Mouse (Mus musculus) forebrain, postnatal 0 days (tissue): ENCODE measurements at regions not wholly inside any gene's neighbourhood (a gene's known extent, or its start where the extent isn't known, plus 50 kb on each side); places are given as distances from the start of the nearest gene placed in this dataset.

Experiments
- ATAC-seq: fragments of 200-750 bp; cut with Nextera tagmentation; 2 replicates; pipeline ENCODE4 v1.8.0; 2017; ENCODE audit warnings: mild to moderate bottlenecking, moderate library complexity
- DNase-seq: peaks from one replicate; pipeline ENCODE4 v3.0.0-alpha.2; 2015
- H3K27ac ChIP-seq: fragments of 300-500 bp; sonication (generic); 2 replicates; pipeline ENCODE4 v1.5.1; 2014; ENCODE audit warnings: low read depth, mild to moderate bottlenecking, antibody characterized with exemption, low read length, moderate library complexity, mixed read lengths
- H3K27me3 ChIP-seq: fragments of 300-500 bp; sonication (generic); 2 replicates; pipeline ENCODE4 v1.6.1; 2014; ENCODE audit warnings: mild to moderate bottlenecking, low read length, mixed read lengths; ENCODE audit not compliant: insufficient read depth
- H3K36me3 ChIP-seq: fragments of 300-500 bp; sonication (generic); 2 replicates; pipeline ENCODE4 v1.6.1; 2014; ENCODE audit warnings: mild to moderate bottlenecking, moderate library complexity; ENCODE audit not compliant: insufficient read depth
- H3K4me1 ChIP-seq: fragments of 300-500 bp; sonication (generic); 2 replicates; pipeline ENCODE4 v1.6.1; 2014; ENCODE audit warnings: antibody characterized with exemption; ENCODE audit not compliant: insufficient read depth
- H3K4me2 ChIP-seq: fragments of 300-500 bp; sonication (generic); 2 replicates; pipeline ENCODE4 v1.6.1; 2014; ENCODE audit warnings: low read depth, mild to moderate bottlenecking, moderate library complexity
- H3K4me3 ChIP-seq: fragments of 300-500 bp; sonication (generic); 2 replicates; pipeline ENCODE4 v1.5.1; 2014; ENCODE audit warnings: low read depth, low read length, mixed read lengths
- H3K9ac ChIP-seq: fragments of 300-500 bp; sonication (generic); 2 replicates; pipeline ENCODE4 v1.6.1; 2014; ENCODE audit warnings: mild to moderate bottlenecking
- H3K9me3 ChIP-seq: fragments of 300-500 bp; sonication (generic); 2 replicates; pipeline ENCODE4 v1.6.1; 2016; ENCODE audit warnings: low read length
- CTCF ChIP-seq: sonication (generic); IDR thresholded peaks from 2 replicates; pipeline ENCODE4 v1.5.1; 2016; ENCODE audit warnings: antibody characterized with exemption, control low read depth, low read depth
- WGBS: fragments of 180-500 bp; shearing (Covaris S2); extraction: QIAGEN DNeasy Blood & Tissue Kit; methylation state at CpG from one replicate; pipeline ENCODE4 v1.1.7; 2014; 5-methylcytosine and 5-hydroxymethylcytosine counted together

DNA sequence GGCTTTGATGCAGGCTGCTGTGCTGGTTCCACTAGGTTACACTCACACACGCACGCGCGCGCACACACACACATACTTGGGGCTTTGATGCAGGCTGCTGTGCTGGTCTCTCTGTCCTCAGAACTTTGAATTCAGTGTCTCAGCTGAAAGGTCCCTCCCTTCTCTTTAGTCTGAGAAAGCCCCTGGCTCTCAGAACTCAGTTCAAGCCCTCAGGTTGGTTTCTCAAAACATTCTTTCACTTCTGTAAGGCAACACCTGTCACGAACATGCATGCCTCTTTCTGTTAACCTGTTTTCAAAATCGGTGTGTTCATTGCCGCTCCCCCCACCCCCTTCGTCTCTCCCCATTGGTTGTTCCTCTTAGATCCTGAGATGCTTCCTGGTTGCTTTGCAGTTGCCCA is 118.8 kb upstream of the Ccnd2 start:
- Histone ChIP-seq H3K27me3 (no peaks in the 10 kb centered on the region), H3K9me3 (no peaks in the 10 kb centered on the region), H3K36me3 (no peaks in the 10 kb centered on the region), H3K9ac (no peak overlapping the region), H3K27ac (no peak overlapping the region), H3K4me1 (no peaks in the 10 kb centered on the region; the same call in 1 of the 2 replicates), H3K4me2 (no peak overlapping the region), H3K4me3 (no peak overlapping the region)
- WGBS: 90% methylated on average over 9 of the region's 9 CpGs
- ATAC-seq: no peak
- DNase-seq: no peak
- TF ChIP-seq CTCF: no peak

DNA sequence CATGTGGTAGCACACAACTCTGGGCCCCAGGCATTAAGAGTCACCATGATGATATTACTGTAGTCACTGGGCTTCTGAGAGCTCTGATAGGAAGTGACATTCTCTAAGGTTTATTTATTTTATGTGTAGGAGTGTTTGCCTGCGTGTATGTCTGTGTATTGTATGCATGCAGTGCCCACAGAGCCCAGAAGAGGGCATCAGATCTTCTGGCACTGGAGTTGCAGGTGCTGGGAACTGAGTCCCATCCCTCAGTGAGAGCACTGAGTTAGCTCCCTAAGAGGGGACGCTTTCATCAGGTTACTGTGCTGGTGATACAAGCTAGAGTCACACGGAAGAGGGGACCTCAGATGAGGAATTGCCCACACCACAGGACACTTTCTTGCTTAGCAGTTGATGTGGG is 119.4 kb upstream of the Ccnd2 start:
- 96% methylated on average over 3 of the region's 3 CpGs for WGBS
- Histone ChIP-seq H3K36me3 (no peaks in the 10 kb centered on the region), H3K9ac (no peak overlapping the region), H3K4me3 (no peak overlapping the region), H3K27ac (no peak overlapping the region), H3K9me3 (no peaks in the 10 kb centered on the region), H3K4me2 (no peak overlapping the region), H3K27me3 (no peaks in the 10 kb centered on the region), H3K4me1 (no peaks in the 10 kb centered on the region; the same call in 1 of the 2 replicates)
- no peak for ATAC-seq
- TF ChIP-seq CTCF: no peak
- DNase-seq: no peak

DNA sequence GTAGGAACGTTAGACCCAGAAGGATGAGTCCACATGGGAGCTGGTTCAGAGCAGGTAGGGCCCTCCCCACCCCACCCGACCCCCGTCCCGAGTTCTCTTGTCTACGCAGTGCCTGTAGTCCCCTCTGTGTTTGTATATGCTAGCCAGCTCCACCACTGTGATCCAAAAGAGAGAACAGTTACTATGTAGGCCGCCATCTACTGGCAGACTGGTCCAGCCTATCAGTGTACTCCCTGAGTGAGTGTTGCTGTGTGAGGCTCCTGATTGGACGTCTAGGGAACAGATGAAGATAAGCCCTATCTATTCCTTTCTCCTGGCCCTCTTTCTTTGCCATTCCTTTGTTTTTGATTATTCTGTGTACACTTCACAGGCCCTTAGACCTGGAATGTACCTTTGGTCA is 120.6 kb upstream of the Ccnd2 start:
- 58% methylated on average over 7 of the region's 7 CpGs for whole genome bisulfite sequencing
- no peaks in the 10 kb centered on the region for H3K36me3 ChIP-seq
- ATAC-seq (peak; percentile 34), DNase-seq (no peak)
- no peak overlapping the region for H3K9ac ChIP-seq
- H3K4me2 ChIP-seq: no peak overlapping the region
- H3K9me3 ChIP-seq: no peaks in the 10 kb centered on the region
- H3K27me3 ChIP-seq: no peaks in the 10 kb centered on the region
- no peak overlapping the region for H3K27ac ChIP-seq
- H3K4me3 ChIP-seq: no peak overlapping the region
- no peaks in the 10 kb centered on the region for H3K4me1 ChIP-seq
- 0 out of 2 replicates have a peak, but pooled peaks have one; percentile 10 for TF ChIP-seq CTCF

DNA sequence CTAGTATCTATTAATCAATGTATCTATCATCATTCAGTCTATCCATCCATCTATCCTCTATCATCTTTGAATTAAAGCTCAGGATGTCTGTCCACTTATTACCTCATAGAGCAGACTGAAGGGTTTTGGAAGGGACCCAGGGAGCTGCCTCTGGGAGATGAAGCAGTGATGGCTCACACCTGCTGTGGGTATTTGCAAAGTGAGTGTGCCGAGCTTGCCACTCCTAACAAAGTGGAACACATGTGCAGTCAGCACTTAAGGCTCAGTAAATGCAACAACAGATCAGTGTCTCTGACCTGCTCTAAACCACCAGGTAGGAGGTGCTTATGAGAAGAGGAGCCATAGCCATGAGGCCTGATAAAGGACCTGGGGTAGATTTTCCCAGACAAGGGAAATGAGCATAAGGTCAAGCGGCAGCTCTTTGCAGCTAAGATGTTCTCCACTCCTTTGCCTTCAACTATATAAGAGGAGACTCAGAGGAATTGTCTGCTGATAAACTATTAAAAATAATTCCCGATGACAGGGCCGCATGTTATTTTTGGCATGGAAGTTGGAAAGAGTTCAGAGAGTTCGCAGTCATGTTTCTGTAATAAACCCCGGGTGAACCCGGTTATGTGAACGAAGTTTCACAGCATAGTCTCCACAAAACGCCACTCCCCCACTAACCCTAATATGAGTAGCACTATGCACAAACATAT is 122.9 kb upstream of the Ccnd2 start:
- H3K36me3 ChIP-seq: no peaks in the 10 kb centered on the region
- no peaks in the 10 kb centered on the region for H3K9me3 ChIP-seq
- TF ChIP-seq CTCF: no peak
- WGBS: 94% methylated on average over 9 of the region's 9 CpGs
- H3K4me1 ChIP-seq: no peaks in the 10 kb centered on the region
- no peak overlapping the region for H3K27ac ChIP-seq
- no peak for DNase-seq
- H3K4me3 ChIP-seq: no peak overlapping the region
- no peak overlapping the region for H3K4me2 ChIP-seq
- no peaks in the 10 kb centered on the region for H3K27me3 ChIP-seq
- no peak overlapping the region for H3K9ac ChIP-seq
- ATAC-seq: no peak

DNA sequence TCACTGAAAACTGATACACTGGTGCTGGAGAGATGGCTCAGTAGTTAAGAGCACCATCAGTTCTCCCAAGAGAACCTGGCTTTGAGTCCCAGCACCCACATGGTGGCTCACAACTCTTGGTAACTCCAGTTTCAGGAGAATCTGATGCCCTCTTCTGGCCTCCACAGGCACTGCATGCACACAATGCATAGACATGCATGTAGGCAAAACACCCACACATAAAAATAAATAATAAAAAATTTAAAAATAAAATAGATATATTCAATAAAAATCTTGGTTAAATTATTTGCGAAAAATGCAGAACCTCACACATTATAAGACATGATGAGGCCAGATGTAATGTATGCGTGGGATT is 123.4 kb upstream of the Ccnd2 start:
- H3K27ac ChIP-seq: no peak overlapping the region
- H3K4me1 ChIP-seq: no peaks in the 10 kb centered on the region
- no peaks in the 10 kb centered on the region for H3K27me3 ChIP-seq
- no peaks in the 10 kb centered on the region for H3K9me3 ChIP-seq
- DNase-seq: no peak
- H3K36me3 ChIP-seq: no peaks in the 10 kb centered on the region
- no peak overlapping the region for H3K4me2 ChIP-seq
- WGBS: 84% methylated on average over 2 of the region's 2 CpGs
- no peak overlapping the region for H3K9ac ChIP-seq
- H3K4me3 ChIP-seq: no peak overlapping the region
- TF ChIP-seq CTCF: no peak
- ATAC-seq: no peak

DNA sequence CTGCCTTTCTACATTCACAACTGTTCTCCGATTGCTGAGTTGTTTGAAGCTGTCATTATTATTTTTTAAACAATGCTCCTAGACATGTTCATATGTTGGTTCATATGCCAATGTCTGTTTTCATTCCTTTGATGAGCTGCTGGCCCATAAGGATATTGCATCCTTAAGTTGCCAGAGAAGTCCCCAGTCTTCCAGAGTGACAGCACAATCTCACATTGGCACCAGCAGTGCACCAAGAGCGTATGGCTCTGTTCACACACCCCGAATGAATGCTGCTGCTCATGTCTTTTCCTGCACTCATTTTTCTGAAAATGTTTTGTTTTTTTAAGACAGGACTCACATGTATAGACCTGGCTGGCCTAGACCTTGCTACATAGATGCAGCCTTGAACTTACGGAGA is 124.4 kb upstream of the Ccnd2 start:
- H3K36me3 ChIP-seq: no peaks in the 10 kb centered on the region
- DNase-seq (peak; percentile 36), ATAC-seq (peak; percentile 91)
- H3K27ac ChIP-seq: no peak overlapping the region
- no peak for TF ChIP-seq CTCF
- H3K9me3 ChIP-seq: no peaks in the 10 kb centered on the region
- no peaks in the 10 kb centered on the region for H3K27me3 ChIP-seq
- no peak overlapping the region for H3K9ac ChIP-seq
- 70% methylated on average over 4 of the region's 4 CpGs for WGBS
- H3K4me2 ChIP-seq: no peak overlapping the region
- no peaks in the 10 kb centered on the region for H3K4me1 ChIP-seq
- H3K4me3 ChIP-seq: no peak overlapping the region

DNA sequence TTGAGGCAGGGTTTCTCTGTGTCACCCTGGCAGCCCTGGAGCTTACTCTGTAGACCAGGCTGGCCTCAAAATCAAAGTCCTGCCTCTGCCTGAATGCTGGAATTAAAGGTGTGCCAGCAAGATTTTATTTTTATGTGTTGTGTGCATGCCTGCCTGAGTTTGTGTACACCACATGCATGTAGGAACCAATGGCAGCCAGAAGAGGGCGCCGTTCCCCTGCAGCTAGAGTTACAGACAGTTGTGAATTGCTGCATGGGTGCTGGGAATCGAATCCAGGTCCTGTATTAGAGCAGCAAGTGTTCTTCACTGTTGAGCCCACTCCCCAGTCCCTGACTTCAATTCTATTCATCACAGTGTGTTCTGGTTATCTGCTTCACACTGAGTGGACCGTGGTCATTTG is 126.4 kb upstream of the Ccnd2 start:
- Histone ChIP-seq H3K4me3 (no peak overlapping the region), H3K27ac (no peak overlapping the region), H3K27me3 (no peaks in the 10 kb centered on the region), H3K4me2 (no peak overlapping the region), H3K36me3 (no peaks in the 10 kb centered on the region), H3K4me1 (no peaks in the 10 kb centered on the region), H3K9ac (no peak overlapping the region), H3K9me3 (no peaks in the 10 kb centered on the region)
- WGBS: 81% methylated on average over 4 of the region's 4 CpGs
- 0 out of 2 replicates have a peak, but pooled peaks have one; percentile 6 for TF ChIP-seq CTCF
- DNase-seq (no peak), ATAC-seq (no peak)
